9 mouse cellular contexts compared by ENCODE assay signal in genomic region chr8:124633001-124633703, GRCm38 (mm10). TPM values are rescaled to one million over a fixed set of nuclear protein-coding genes. Genes with fewer than 3 reads are reported as not detected.
DNase-seq lines count a peak whose midpoint lies in the region; ATAC-seq lines count a peak whose summit lies in the region.
"Had no signal": no experiment of that assay in that cellular context is flagged by ENCODE, and none has a peak within 500 bp of the region (broad histone marks: within the 10 kb centered on the region; RNA-seq: fewer than 3 reads in every experiment).

No protein-coding gene starts in this region.

- H3K27ac ChIP-seq in intestine, embryonic 16.5 days (ENCODE audit: low read length): peak overlapping the region; percentile 68
- H3K27ac ChIP-seq in lung, embryonic 15.5 days: peak overlapping the region; percentile 89
- H3K27ac ChIP-seq in hindbrain, embryonic 13.5 days: no peak overlapping the region

- peak; percentile 54 for DNase-seq in right cerebral cortex, adult 18-20 months
- no peak for DNase-seq in right cerebral cortex, postnatal 14 days
- peak; percentile 17 to 31 for DNase-seq in gastrocnemius, adult 8-10 months (ENCODE audit: low spot score in 2 of 2)
- peak; percentile 70 to 72 for DNase-seq in urinary bladder, postnatal 4 days (ENCODE audit: low spot score in 2 of 2)
- DNase-seq in spleen, postnatal 14 days (ENCODE audit: low spot score in 2 of 2): no peak

- peak; percentile 52; the same call in 1 of the 2 replicates for ATAC-seq in intestine, embryonic 16.5 days
- ATAC-seq in lung, embryonic 15.5 days (ENCODE audit: borderline replicate concordance, extremely low read depth, low FRiP score, low TSS enrichment): peak; percentile 77
- no peak for ATAC-seq in hindbrain, embryonic 13.5 days (ENCODE audit: low FRiP score)

- H3K27me3 ChIP-seq in intestine, embryonic 16.5 days (replicated peaks; ENCODE audit: control insufficient read depth, insufficient read depth, low read length): no peaks in the 10 kb centered on the region
- H3K27me3 ChIP-seq in lung, embryonic 15.5 days: no peaks in the 10 kb centered on the region
- no peaks in the 10 kb centered on the region for H3K27me3 ChIP-seq in hindbrain, embryonic 13.5 days

- H3K9me3 ChIP-seq in intestine, embryonic 16.5 days (ENCODE audit: control insufficient read depth, low read length): no peaks in the 10 kb centered on the region
- no peaks in the 10 kb centered on the region for H3K9me3 ChIP-seq in lung, embryonic 15.5 days
- no peaks in the 10 kb centered on the region for H3K9me3 ChIP-seq in hindbrain, embryonic 13.5 days

- H3K9ac ChIP-seq in intestine, embryonic 16.5 days (ENCODE audit: low read depth, low read length): no peak overlapping the region
- H3K9ac ChIP-seq in lung, embryonic 15.5 days: no peak overlapping the region
- H3K9ac ChIP-seq in hindbrain, embryonic 13.5 days: no peak overlapping the region

- H3K36me3 ChIP-seq in intestine, embryonic 16.5 days (ENCODE audit: control insufficient read depth, insufficient read depth, low read length): 0 out of 2 replicates have a peak, but pooled peaks cover 7% of the 10 kb centered on the region
- H3K36me3 ChIP-seq in lung, embryonic 15.5 days: peaks cover 25% of the 10 kb centered on the region
- H3K36me3 ChIP-seq in hindbrain, embryonic 13.5 days: peaks cover 26% of the 10 kb centered on the region

- no peaks in the 10 kb centered on the region for H3K4me1 ChIP-seq in intestine, embryonic 16.5 days (ENCODE audit: control insufficient read depth, insufficient read depth, low read length)
- H3K4me1 ChIP-seq in lung, embryonic 15.5 days: peaks cover 36% of the 10 kb centered on the region
- peaks cover 15% of the 10 kb centered on the region for H3K4me1 ChIP-seq in hindbrain, embryonic 13.5 days (replicated peaks)

- no peak overlapping the region for H3K4me3 ChIP-seq in intestine, embryonic 16.5 days (ENCODE audit: low read length)
- no peak overlapping the region for H3K4me3 ChIP-seq in lung, embryonic 15.5 days
- no peak overlapping the region for H3K4me3 ChIP-seq in hindbrain, embryonic 13.5 days

- no peak overlapping the region for H3K4me2 ChIP-seq in intestine, embryonic 16.5 days (ENCODE audit: low read depth, low read length)
- peak overlapping the region; percentile 16; the same call in 1 of the 2 replicates for H3K4me2 ChIP-seq in lung, embryonic 15.5 days
- H3K4me2 ChIP-seq in hindbrain, embryonic 13.5 days: no peak overlapping the region

- 65% methylated on average over 14 of the region's 14 CpGs for WGBS in intestine, embryonic 16.5 days
- 48% methylated on average over 14 of the region's 14 CpGs for WGBS in lung, embryonic 15.5 days
- 90% methylated on average over 14 of the region's 14 CpGs for WGBS in hindbrain, embryonic 13.5 days

RNA-seq across cellular contexts. Expression of gene 2310022B05Rik, which starts 30.0 kb away (rescaled TPM):
- 10 to 100 TPM in 2 of 4 experiments, 1 to 10 TPM in 2; 8.0 to 13.0 (median 10.7) TPM for total RNA-seq in gastrocnemius, adult 8-10 months (2022)
- polyA plus RNA-seq in intestine, embryonic 16.5 days (2015; fragmentation: Nextera tagmentation; extraction: Ambion mirVana): 17.0 and 20.8 TPM in 2 replicates
- 29.9 and 30.1 TPM in 2 replicates for polyA plus RNA-seq in lung, embryonic 15.5 days (2015; fragmentation: Nextera tagmentation; extraction: Ambion mirVana)
- polyA plus RNA-seq in hindbrain, embryonic 13.5 days (2015; fragmentation: Nextera tagmentation; extraction: Ambion mirVana): 18.4 and 19.1 TPM in 2 replicates

RNA-seq across cellular contexts. Expression of gene Capn9, which starts 57.2 kb away (rescaled TPM):
- total RNA-seq in gastrocnemius, adult 8-10 months (2022): not detected
- 2.3 and 2.9 TPM in 2 replicates for polyA plus RNA-seq in intestine, embryonic 16.5 days (2015; fragmentation: Nextera tagmentation; extraction: Ambion mirVana)
- polyA plus RNA-seq in lung, embryonic 15.5 days (2015; fragmentation: Nextera tagmentation; extraction: Ambion mirVana): 0.29 and 0.50 TPM in 2 replicates
- 0.06 and 0.10 TPM in 2 replicates for polyA plus RNA-seq in hindbrain, embryonic 13.5 days (2015; fragmentation: Nextera tagmentation; extraction: Ambion mirVana)
- total RNA-seq: MEL had no signal

Comparison
In these comparisons a context has a peak if more than half of its experiments do, and no peak if none do; other contexts are left out.
1. DNase-seq: peak in right cerebral cortex, adult 18-20 months (single experiment), gastrocnemius, adult 8-10 months (2 of 2) and urinary bladder, postnatal 4 days (2 of 2); none in right cerebral cortex, postnatal 14 days (single experiment) and spleen, postnatal 14 days (0 of 2).